Mouse (Mus musculus) limb, embryonic 14.5 days (tissue): ENCODE measurements around the gene 2810459M11Rik. TPM values are rescaled to one million over a fixed set of nuclear protein-coding genes. Genes with fewer than 3 reads are reported as not detected.
"Not testable (repeated sequence)": the region's sequence is repeated elsewhere in the genome, so short reads cannot be mapped to it uniquely, and the experiment has no call there.

Experiments
- ATAC-seq: fragments of 200-750 bp; cut with Nextera tagmentation; 2 replicates; pipeline ENCODE4 v1.8.0; 2017; ENCODE audit warnings: low read depth, moderate number of reproducible peaks, moderate TSS enrichment; ENCODE audit not compliant: low FRiP score
- DNase-seq: peaks from one replicate; pipeline ENCODE4 v3.0.0-alpha.2; 2015; ENCODE audit warnings: low spot score
- H3K27ac ChIP-seq: fragments of 300-500 bp; sonication (generic); replicated peaks from 2 replicates; pipeline ENCODE4 v1.5.1; 2014; ENCODE audit warnings: low read depth, mild to moderate bottlenecking, low read length, moderate library complexity, mixed read lengths
- H3K27me3 ChIP-seq: fragments of 300-500 bp; sonication (generic); 2 replicates; pipeline ENCODE4 v1.6.1; 2014; ENCODE audit warnings: low read length, mixed read lengths; ENCODE audit not compliant: control insufficient read depth, insufficient read depth
- H3K36me3 ChIP-seq: fragments of 300-500 bp; sonication (generic); 2 replicates; pipeline ENCODE4 v1.6.1; 2014; ENCODE audit warnings: mild to moderate bottlenecking, low read length, moderate library complexity, mixed read lengths; ENCODE audit not compliant: control insufficient read depth, insufficient read depth
- H3K4me1 ChIP-seq: fragments of 300-500 bp; sonication (generic); 2 replicates; pipeline ENCODE4 v1.6.1; 2014; ENCODE audit warnings: antibody characterized with exemption, low read length, mixed read lengths; ENCODE audit not compliant: control insufficient read depth, insufficient read depth
- H3K4me2 ChIP-seq: fragments of 300-500 bp; sonication (generic); replicated peaks from 2 replicates; pipeline ENCODE4 v1.6.1; 2014; ENCODE audit warnings: low read depth, mild to moderate bottlenecking, low read length, moderate library complexity; ENCODE audit not compliant: severe bottlenecking
- H3K4me3 ChIP-seq: fragments of 300-500 bp; sonication (generic); replicated peaks from 2 replicates; pipeline ENCODE4 v1.5.1; 2014; ENCODE audit warnings: low read length
- H3K9ac ChIP-seq: fragments of 300-500 bp; sonication (generic); 2 replicates; pipeline ENCODE4 v1.6.1; 2014; ENCODE audit warnings: mild to moderate bottlenecking, low read depth, low read length, moderate library complexity; ENCODE audit not compliant: severe bottlenecking
- H3K9me3 ChIP-seq: fragments of 300-500 bp; sonication (generic); 2 replicates; pipeline ENCODE4 v1.6.1; 2016; ENCODE audit warnings: low read length; ENCODE audit not compliant: control insufficient read depth
- POLR2A ChIP-seq: fragments of 200-500 bp; IDR thresholded peaks from 2 replicates; pipeline ENCODE4 v1.8.0; 2012; ENCODE audit warnings: inconsistent platforms, mild to moderate bottlenecking, moderate library complexity, borderline replicate concordance; ENCODE audit not compliant: insufficient read depth, insufficient read length; ENCODE audit errors: extremely low read depth
- WGBS: fragments of 180-500 bp; shearing (Covaris S2); extraction: QIAGEN DNeasy Blood & Tissue Kit; methylation state at CpG from one replicate; pipeline ENCODE4 v1.1.7; 2014; 5-methylcytosine and 5-hydroxymethylcytosine counted together
- polyA plus RNA-seq, 2 experiments: library from polyadenylated mRNA; depleted of rRNA in 1 of 2; stranded (reverse) in 1 of 2; unstranded in 1 of 2; fragments of >200 nt; fragmentation: Nextera tagmentation in 1 of 2; extraction: Ambion mirVana in 1 of 2; gene quantifications; 2 replicates each; pipeline versions ENCODE4 v1.2.1 to v1.2.3; 2012 to 2014

The 2810459M11Rik gene
- polyA plus RNA-seq, 2 experiments = 0.50 to 0.57 TPM

- H3K27me3 ChIP-seq = no peaks in the 10 kb centered on the region
- H3K4me2 ChIP-seq = no peak overlapping the region
- H3K4me3 ChIP-seq = no peak overlapping the region
- TF ChIP-seq POLR2A = no peak
- no peak overlapping the region for H3K9ac ChIP-seq
- H3K4me1 ChIP-seq = no peaks in the 10 kb centered on the region
- 90% methylated on average over 6 of the region's 6 CpGs for WGBS
- DNase-seq = no peak
- H3K9me3 ChIP-seq = no peaks in the 10 kb centered on the region
- H3K27ac ChIP-seq = no peak overlapping the region
- ATAC-seq = no peak
- H3K36me3 ChIP-seq = no peaks in the 10 kb centered on the region
Observed at GRCm38 (mm10) chr1:86006040-86006439, 39.6 kb upstream of the 2810459M11Rik start.

GRCm38 (mm10) chr1:86007778-86008177 lies 37.9 kb upstream of the 2810459M11Rik start:
- Histone ChIP-seq H3K36me3 (no peaks in the 10 kb centered on the region), H3K4me2 (no peak overlapping the region), H3K9me3 (no peaks in the 10 kb centered on the region; the same call in 1 of the 2 replicates), H3K4me1 (no peaks in the 10 kb centered on the region), H3K27ac (no peak overlapping the region), H3K27me3 (no peaks in the 10 kb centered on the region), H3K4me3 (no peak overlapping the region), H3K9ac (no peak overlapping the region)
- ATAC-seq (peak; percentile 74), DNase-seq (peak; percentile 94)
- no peak for TF ChIP-seq POLR2A
- 2% methylated on average over 7 of the region's 7 CpGs for WGBS

GRCm38 (mm10) chr1:86015758-86016157 lies 29.9 kb upstream of the 2810459M11Rik start:
- 94% methylated on average over 9 of the region's 9 CpGs for WGBS
- not testable (repeated sequence) for H3K9ac ChIP-seq

GRCm38 (mm10) chr1:86016516-86016915 lies 29.1 kb upstream of the 2810459M11Rik start, which contains the start of gene Spata3:
Gene Spata3, plus strand, starts transcription at chr1:86016816.
- H3K4me1 ChIP-seq = no peaks in the 10 kb centered on the region
- ATAC-seq = no peak
- no peak for DNase-seq

More at GRCm38 (mm10) chr1:86015758-86016157, 29.9 kb upstream of the 2810459M11Rik start:
- peaks cover 18% of the 10 kb centered on the region for H3K27me3 ChIP-seq
- not testable (repeated sequence) for H3K27ac ChIP-seq, H3K9me3 ChIP-seq, H3K4me1 ChIP-seq, H3K4me3 ChIP-seq, H3K4me2 ChIP-seq, DNase-seq, H3K36me3 ChIP-seq, ATAC-seq

GRCm38 (mm10) chr1:86018235-86019055 lies 27.2 kb upstream of the 2810459M11Rik start:
- Histone ChIP-seq H3K9me3 (no peaks in the 10 kb centered on the region), H3K9ac (peak overlapping the region; percentile 58), H3K27ac (no peak overlapping the region), H3K4me2 (peak overlapping the region; percentile 93), H3K4me3 (peak overlapping the region; percentile 49), H3K27me3 (peaks cover 18% of the 10 kb centered on the region), H3K36me3 (no peaks in the 10 kb centered on the region), H3K4me1 (no peaks in the 10 kb centered on the region)
- DNase-seq = peak; percentile 31
- no peak for TF ChIP-seq POLR2A
- 3% methylated on average over 55 of the region's 60 CpGs for WGBS
- ATAC-seq = peak; percentile 75

More at GRCm38 (mm10) chr1:86016516-86016915, 29.1 kb upstream of the 2810459M11Rik start, which contains the start of gene Spata3:
- WGBS = 84% methylated on average over 8 of the region's 8 CpGs
- no peak within 1 kb of the TSS for H3K4me3 ChIP-seq
- no peak within 1 kb of the TSS for H3K4me2 ChIP-seq
- no peaks in the 10 kb centered on the region; the same call in 1 of the 2 replicates for H3K9me3 ChIP-seq
- TF ChIP-seq POLR2A = no peak
- H3K27me3 ChIP-seq = peaks cover 18% of the 10 kb centered on the region
- H3K27ac ChIP-seq = no peak within 1 kb of the TSS
- H3K36me3 ChIP-seq = no peaks in the 10 kb centered on the region
- H3K9ac ChIP-seq = no peak within 1 kb of the TSS
